Mouse (Mus musculus) heart, embryonic 15.5 days (tissue): ENCODE measurements around the gene Gm10100. TPM values are rescaled to one million over a fixed set of nuclear protein-coding genes. Genes with fewer than 3 reads are reported as not detected.
"Not testable (repeated sequence)": the region's sequence is repeated elsewhere in the genome, so short reads cannot be mapped to it uniquely, and the experiment has no call there.

Experiments
- ATAC-seq: fragments of 200-750 bp; cut with Nextera tagmentation; replicated peaks from 2 replicates; pipeline ENCODE4 v1.8.0; 2017; ENCODE audit warnings: low read depth, moderate TSS enrichment; ENCODE audit not compliant: insufficient number of reproducible peaks, insufficient read depth, low FRiP score
- H3K27ac ChIP-seq: fragments of 300-500 bp; sonication (generic); 2 replicates; pipeline ENCODE4 v1.5.1; 2015; ENCODE audit warnings: mild to moderate bottlenecking, inconsistent platforms
- H3K27me3 ChIP-seq: fragments of 300-500 bp; sonication (generic); 2 replicates; pipeline ENCODE4 v1.6.1; 2015; ENCODE audit warnings: inconsistent platforms
- H3K36me3 ChIP-seq: fragments of 300-500 bp; sonication (generic); 2 replicates; pipeline ENCODE4 v1.6.1; 2015; ENCODE audit warnings: mild to moderate bottlenecking, inconsistent platforms
- H3K4me1 ChIP-seq: fragments of 300-500 bp; sonication (generic); replicated peaks from 2 replicates; pipeline ENCODE4 v1.6.1; 2015; ENCODE audit warnings: inconsistent platforms
- H3K4me2 ChIP-seq: fragments of 300-500 bp; sonication (generic); 2 replicates; pipeline ENCODE4 v1.6.1; 2015; ENCODE audit warnings: inconsistent platforms, mild to moderate bottlenecking, moderate library complexity
- H3K4me3 ChIP-seq: fragments of 300-500 bp; sonication (generic); 2 replicates; pipeline ENCODE4 v1.5.1; 2015; ENCODE audit warnings: mild to moderate bottlenecking, inconsistent platforms
- H3K9ac ChIP-seq: fragments of 300-500 bp; sonication (generic); 2 replicates; pipeline ENCODE4 v1.6.1; 2015; ENCODE audit warnings: mild to moderate bottlenecking, inconsistent platforms
- H3K9me3 ChIP-seq: fragments of 300-500 bp; sonication (generic); replicated peaks from 2 replicates; pipeline ENCODE4 v1.6.1; 2016; ENCODE audit warnings: inconsistent platforms
- WGBS: fragments of 180-500 bp; shearing (Covaris S2); methylation state at CpG from one replicate; pipeline ENCODE4 v1.1.7; 2015; ENCODE audit warnings: mixed read lengths; 5-methylcytosine and 5-hydroxymethylcytosine counted together
- polyA plus RNA-seq: library from polyadenylated mRNA; unstranded; fragments of >200 nt; fragmentation: Nextera tagmentation; extraction: Ambion mirVana; gene quantifications from 2 replicates; pipeline ENCODE4 v1.2.1, GENCODE M21; 2015

The Gm10100 gene
- polyA plus RNA-seq, 1 experiment from 2014 or later = not detected

GRCm38 (mm10) chr10:77753448-77753847 is 27.2 kb downstream of the Gm10100 start:
- Histone ChIP-seq H3K9ac (no peak overlapping the region), H3K9me3 (no peaks in the 10 kb centered on the region), H3K4me2 (no peak overlapping the region), H3K4me3 (no peak overlapping the region), H3K27me3 (no peaks in the 10 kb centered on the region), H3K27ac (no peak overlapping the region), H3K4me1 (no peaks in the 10 kb centered on the region), H3K36me3 (no peaks in the 10 kb centered on the region)
- ATAC-seq = no peak

- H3K4me3 ChIP-seq, H3K4me2 ChIP-seq, H3K9me3 ChIP-seq, H3K4me1 ChIP-seq, H3K36me3 ChIP-seq, ATAC-seq, H3K27me3 ChIP-seq, H3K27ac ChIP-seq, H3K9ac ChIP-seq: not testable (repeated sequence)
- no CpG with 5 or more reads among the region's 1 CpGs for WGBS
These were observed 33.3 kb downstream of the Gm10100 start, which contains the start of gene Gm3233 for GRCm38 (mm10) chr10:77759582-77759981. Gene Gm3233 (minus strand): TSS chr10:77759682.

- Histone ChIP-seq H3K4me3 (no peak overlapping the region), H3K9me3 (no peaks in the 10 kb centered on the region)
These were observed 43.4 kb downstream of the Gm10100 start for GRCm38 (mm10) chr10:77769727-77770126.

GRCm38 (mm10) chr10:77771225-77771624 is 44.9 kb downstream of the Gm10100 start, which contains the start of gene Gm3238:
Gene Gm3238 (minus strand): TSS chr10:77771325.
- H3K27me3 ChIP-seq, H3K4me1 ChIP-seq, H3K4me2 ChIP-seq, H3K27ac ChIP-seq, ATAC-seq, H3K9me3 ChIP-seq, H3K4me3 ChIP-seq, H3K9ac ChIP-seq, H3K36me3 ChIP-seq: not testable (repeated sequence)
- 90% methylated on average over 1 of the region's 1 CpGs for WGBS

More at GRCm38 (mm10) chr10:77769727-77770126, 43.4 kb downstream of the Gm10100 start:
- Histone ChIP-seq H3K36me3 (no peaks in the 10 kb centered on the region), H3K4me1 (0 out of 2 replicates have a peak, but pooled peaks cover 2% of the 10 kb centered on the region), H3K4me2 (no peak overlapping the region), H3K9ac (no peak overlapping the region), H3K27me3 (no peaks in the 10 kb centered on the region), H3K27ac (no peak overlapping the region)
- WGBS = 78% methylated on average over 1 of the region's 1 CpGs
- ATAC-seq = no peak

GRCm38 (mm10) chr10:77772142-77772541 is 45.9 kb downstream of the Gm10100 start:
- H3K27me3 ChIP-seq, H3K9ac ChIP-seq, H3K4me3 ChIP-seq, ATAC-seq, H3K36me3 ChIP-seq, H3K4me1 ChIP-seq, H3K9me3 ChIP-seq, H3K27ac ChIP-seq, H3K4me2 ChIP-seq: not testable (repeated sequence)
- WGBS = 56% methylated on average over 3 of the region's 3 CpGs

Other genes starting within 250 kb of the Gm10100 start
- gene Fam207a, start 210.7 kb upstream of the Gm10100 start, polyA plus RNA-seq = 21.3 and 28.1 TPM in 2 replicates
- 2.1 and 6.2 TPM in 2 replicates for gene Itgb2, start 196.2 kb upstream of the Gm10100 start, polyA plus RNA-seq
- gene Pttg1ip, start 144.8 kb upstream of the Gm10100 start, polyA plus RNA-seq = 105 and 125 TPM in 2 replicates
- gene Sumo3, start 120.4 kb upstream of the Gm10100 start, polyA plus RNA-seq = 138 and 169 TPM in 2 replicates
- 0.60 and 3.9 TPM in 2 replicates for gene Gm49325, start 120.3 kb upstream of the Gm10100 start, polyA plus RNA-seq
- gene Ube2g2, start 104.2 kb upstream of the Gm10100 start, polyA plus RNA-seq = 66.3 and 85.1 TPM in 2 replicates
- gene Tspear, start 39.9 kb upstream of the Gm10100 start, polyA plus RNA-seq = 0.42 TPM in 1 of 2 replicates, not detected in the other
- not detected in 2 replicates for gene Gm19402, start 35.7 kb upstream of the Gm10100 start, polyA plus RNA-seq
- gene Gm9508, start 29.3 kb upstream of the Gm10100 start, polyA plus RNA-seq = not detected in 2 replicates
- not detected in 2 replicates for gene Gm10272, start 19.9 kb upstream of the Gm10100 start, polyA plus RNA-seq
- gene Gm10024, start 15.0 kb upstream of the Gm10100 start, polyA plus RNA-seq = not detected in 2 replicates
- not detected in 2 replicates for gene Gm10142, start 10.7 kb upstream of the Gm10100 start, polyA plus RNA-seq
- gene Krtap12-1, start 5.9 kb upstream of the Gm10100 start, polyA plus RNA-seq = not detected in 2 replicates
- not detected in 2 replicates for gene Gm18596, start 16.2 kb downstream of the Gm10100 start, polyA plus RNA-seq
- gene Gm9736, start 24.9 kb downstream of the Gm10100 start, polyA plus RNA-seq = not detected in 2 replicates
- not detected in 2 replicates for gene Gm3233, start 33.2 kb downstream of the Gm10100 start, polyA plus RNA-seq
- gene Gm3238, start 44.8 kb downstream of the Gm10100 start, polyA plus RNA-seq = not detected in 2 replicates
- not detected in 2 replicates for gene Gm7138, start 50.5 kb downstream of the Gm10100 start, polyA plus RNA-seq
- not detected in 2 replicates for gene Gm3250, start 56.1 kb downstream of the Gm10100 start, polyA plus RNA-seq
- not detected in 2 replicates for gene Gm7137, start 61.7 kb downstream of the Gm10100 start, polyA plus RNA-seq
- gene Gm9639, start 68.6 kb downstream of the Gm10100 start, polyA plus RNA-seq = not detected in 2 replicates
- not detected in 2 replicates for gene Gm19668, start 72.6 kb downstream of the Gm10100 start, polyA plus RNA-seq
- not detected in 2 replicates for gene Gm9507, start 85.4 kb downstream of the Gm10100 start, polyA plus RNA-seq
- gene Gm2696, start 88.2 kb downstream of the Gm10100 start, polyA plus RNA-seq = not detected in 2 replicates
- not detected in 2 replicates for gene Krtap10-4, start 100.6 kb downstream of the Gm10100 start, polyA plus RNA-seq
- gene Krtap10-10, start 109.5 kb downstream of the Gm10100 start, polyA plus RNA-seq = not detected in 2 replicates
- not detected in 2 replicates for gene Gm36176, start 120.3 kb downstream of the Gm10100 start, polyA plus RNA-seq
- gene Gm10318, start 126.4 kb downstream of the Gm10100 start, polyA plus RNA-seq = not detected in 2 replicates
- gene Gm3285, start 135.5 kb downstream of the Gm10100 start, polyA plus RNA-seq = not detected in 2 replicates
- gene Lrrc3, start 176.1 kb downstream of the Gm10100 start, polyA plus RNA-seq = 1.1 and 2.2 TPM in 2 replicates
- 0.34 and 2.5 TPM in 2 replicates for gene Trpm2, start 244.1 kb downstream of the Gm10100 start, polyA plus RNA-seq